Mouse (Mus musculus): ENCODE results near the gene Lnx1. TPM values are rescaled to one million over a fixed set of nuclear protein-coding genes. Genes with fewer than 3 reads are reported as not detected.

Lnx1 gene
- 0.19 TPM in 1 of 3 replicates, not detected in the others for total RNA-seq (2017)

DNA sequence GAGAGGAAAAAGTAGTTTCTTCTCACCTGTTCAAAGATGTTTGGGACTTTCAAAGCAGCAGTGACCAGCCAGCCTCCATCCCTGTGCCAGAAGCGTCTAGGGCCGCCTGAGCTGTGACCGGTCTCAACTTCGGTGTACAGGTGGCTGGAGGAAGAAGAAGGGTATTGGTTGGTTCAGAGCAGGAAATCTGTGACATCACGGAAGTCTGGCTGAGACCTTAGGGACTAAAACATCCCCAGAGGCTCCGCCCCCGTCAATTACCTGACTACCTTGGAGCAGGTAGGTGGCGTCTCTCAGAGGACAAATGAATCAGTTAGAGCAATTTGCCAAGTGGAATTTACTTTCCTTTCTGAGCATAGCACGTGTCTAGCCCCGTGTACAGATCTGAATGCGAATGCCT is at the start of gene Lnx1:
TSS of gene Lnx1 (minus strand) at position 147 of the 400 bp plus-strand sequence.
- no peak for ATAC-seq (replicated peaks; ENCODE audit: insufficient number of reproducible peaks, low FRiP score, low TSS enrichment, poor library complexity, severe bottlenecking)

DNA sequence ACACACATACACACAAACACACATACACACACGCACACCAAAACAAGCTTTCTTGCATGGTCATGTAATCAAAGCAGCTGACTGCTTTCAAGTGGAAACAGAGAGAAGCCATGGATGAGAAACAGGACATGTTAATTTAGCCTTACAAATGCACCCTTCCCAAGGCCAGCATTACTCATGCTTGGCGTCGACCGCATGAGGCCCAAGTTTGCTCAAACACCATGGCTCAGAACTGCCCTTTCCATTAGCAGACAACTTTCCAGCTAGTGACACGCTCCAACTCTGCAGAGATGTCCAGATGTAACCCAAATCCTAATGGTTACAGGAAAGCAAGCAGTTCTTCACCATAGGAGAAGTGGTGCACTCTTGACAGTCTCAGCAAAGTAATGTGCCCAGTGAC is 47.8 kb upstream of the Lnx1 start:
- no peak for ATAC-seq (replicated peaks; ENCODE audit: insufficient number of reproducible peaks, low FRiP score, low TSS enrichment, poor library complexity, severe bottlenecking)

DNA sequence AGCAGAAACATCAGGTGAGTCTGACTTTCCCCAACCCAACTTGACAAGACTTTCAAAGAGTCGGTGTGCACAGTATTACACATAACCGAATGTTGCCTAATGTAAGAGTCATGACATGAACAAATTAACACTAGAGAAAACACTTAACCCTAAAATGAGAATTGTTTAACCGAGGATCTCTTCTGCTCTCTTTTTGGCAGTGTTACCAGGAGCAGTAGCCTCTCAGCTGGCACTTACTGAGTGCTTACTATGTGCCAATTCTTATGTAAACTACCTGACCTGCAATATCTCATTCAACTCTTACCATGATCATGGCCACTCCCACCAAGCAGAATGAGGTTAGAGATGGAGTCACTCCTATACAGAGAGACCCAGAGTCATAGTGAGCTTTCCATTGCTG is 44.8 kb upstream of the Lnx1 start:
- no peak for ATAC-seq (replicated peaks; ENCODE audit: insufficient number of reproducible peaks, low FRiP score, low TSS enrichment, poor library complexity, severe bottlenecking)

DNA sequence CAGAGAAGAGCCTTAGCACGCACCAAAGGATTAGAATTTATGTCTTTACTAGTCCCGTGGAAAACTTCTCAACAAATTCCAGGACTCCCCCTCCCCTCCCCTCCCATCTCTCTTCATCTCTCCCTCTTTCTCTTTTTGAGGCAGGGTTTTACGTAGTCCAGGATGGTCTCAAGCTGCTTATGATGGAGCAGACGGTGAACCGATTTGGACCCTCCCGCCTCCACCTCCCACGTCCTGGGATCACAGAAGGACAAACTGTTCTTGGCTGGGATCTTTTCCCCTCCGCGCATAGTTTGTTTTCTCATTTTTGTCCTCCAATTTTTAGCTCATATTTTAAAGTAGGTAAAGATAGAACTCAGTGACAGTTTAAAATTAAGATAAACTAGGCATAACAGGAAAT is 38.2 kb upstream of the Lnx1 start:
- ATAC-seq (replicated peaks; ENCODE audit: insufficient number of reproducible peaks, low FRiP score, low TSS enrichment, poor library complexity, severe bottlenecking) = no peak

DNA sequence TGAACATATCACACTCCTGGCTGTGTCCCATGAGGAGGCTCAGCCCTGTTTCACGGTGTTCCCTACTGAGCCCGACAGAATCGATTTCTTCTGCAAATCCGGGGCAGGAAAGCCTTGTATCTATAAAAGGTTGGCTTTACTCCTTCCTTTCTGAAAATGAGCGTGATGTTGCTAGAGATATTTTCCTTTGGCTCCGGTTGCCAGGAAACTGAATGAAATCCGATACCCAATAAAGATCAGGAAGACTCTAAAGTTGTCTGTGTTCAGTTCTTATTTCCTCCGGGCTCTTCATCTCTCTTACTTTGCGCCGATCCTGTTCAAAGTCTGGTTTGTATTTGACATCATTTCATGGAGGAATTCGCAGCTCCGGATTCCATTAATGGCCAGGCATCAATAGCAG is 36.7 kb upstream of the Lnx1 start:
- no peak for ATAC-seq (replicated peaks; ENCODE audit: insufficient number of reproducible peaks, low FRiP score, low TSS enrichment, poor library complexity, severe bottlenecking)

DNA sequence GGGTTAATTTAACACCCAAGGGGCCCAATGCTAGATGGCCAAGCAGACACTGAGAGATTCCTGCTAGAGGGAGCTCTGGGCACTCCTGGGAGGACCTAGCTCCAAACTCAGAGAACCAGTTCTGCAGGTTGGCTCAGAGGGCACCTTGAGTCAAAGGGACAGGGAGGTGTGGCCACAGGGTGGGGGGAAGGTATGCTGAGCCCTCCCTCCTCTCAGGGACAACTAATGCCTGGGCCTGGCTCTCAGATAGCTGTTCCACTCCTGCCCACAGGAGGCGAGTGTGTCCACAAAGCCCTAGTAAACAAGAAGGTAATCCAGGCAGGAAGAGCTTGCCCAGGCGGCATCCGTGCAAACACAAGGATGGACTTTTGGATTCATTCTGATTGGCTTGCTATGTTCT is 35.6 kb upstream of the Lnx1 start:
- no peak for ATAC-seq (replicated peaks; ENCODE audit: insufficient number of reproducible peaks, low FRiP score, low TSS enrichment, poor library complexity, severe bottlenecking)

DNA sequence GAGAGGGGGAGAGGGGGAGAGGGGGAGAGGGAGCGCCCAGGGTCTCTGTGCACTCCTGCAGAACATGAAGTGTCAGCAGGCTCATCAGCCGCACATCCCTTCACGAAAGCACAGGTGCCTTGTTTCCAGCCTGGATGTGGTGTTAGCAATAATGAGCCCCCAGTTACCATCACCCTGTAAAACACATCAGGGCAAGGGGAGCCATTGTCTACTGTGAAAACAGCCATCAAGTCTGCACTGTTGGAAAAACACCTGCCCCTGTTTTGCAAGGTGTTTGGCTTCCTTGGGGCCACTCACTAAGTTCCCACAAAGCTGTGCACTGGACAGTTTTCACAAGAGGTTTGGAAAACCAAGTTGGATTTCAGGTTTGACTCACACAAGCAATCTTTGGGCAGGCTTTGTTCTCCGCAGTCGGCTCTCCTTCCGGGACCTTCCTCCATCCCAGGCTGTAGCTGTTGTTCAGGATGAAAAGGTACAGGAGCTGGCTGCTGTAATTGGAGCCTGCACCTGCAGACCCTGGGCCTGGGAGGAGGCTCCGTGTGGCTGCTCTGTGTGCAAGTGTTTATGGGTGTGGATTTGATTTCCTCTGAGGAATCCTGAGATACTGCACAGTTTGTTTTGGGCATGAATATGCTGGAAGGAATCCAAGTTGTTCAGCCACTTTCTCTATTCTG is 31.3 kb upstream of the Lnx1 start:
- no peak for ATAC-seq (replicated peaks; ENCODE audit: insufficient number of reproducible peaks, low FRiP score, low TSS enrichment, poor library complexity, severe bottlenecking)

DNA sequence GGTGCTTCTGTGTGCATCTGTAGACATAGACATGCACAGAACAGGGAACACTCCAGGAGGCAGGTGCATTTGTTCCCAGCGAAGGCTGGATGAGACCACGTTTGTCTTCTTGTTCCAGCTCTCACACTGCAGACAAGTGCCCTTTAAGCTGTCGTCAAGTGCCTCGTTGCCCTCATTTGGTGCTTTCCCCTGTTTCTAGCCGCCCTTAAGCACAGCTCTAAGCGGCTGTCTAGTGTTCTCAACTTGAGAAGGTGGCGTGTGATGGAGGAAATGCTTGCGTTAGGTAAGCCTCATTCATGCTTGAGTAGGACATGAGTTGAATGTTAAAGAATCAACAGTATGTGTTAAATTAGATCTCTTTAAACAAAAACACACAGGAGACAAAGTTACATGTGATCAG is 29.9 kb upstream of the Lnx1 start:
- ATAC-seq (replicated peaks; ENCODE audit: insufficient number of reproducible peaks, low FRiP score, low TSS enrichment, poor library complexity, severe bottlenecking) = no peak

DNA sequence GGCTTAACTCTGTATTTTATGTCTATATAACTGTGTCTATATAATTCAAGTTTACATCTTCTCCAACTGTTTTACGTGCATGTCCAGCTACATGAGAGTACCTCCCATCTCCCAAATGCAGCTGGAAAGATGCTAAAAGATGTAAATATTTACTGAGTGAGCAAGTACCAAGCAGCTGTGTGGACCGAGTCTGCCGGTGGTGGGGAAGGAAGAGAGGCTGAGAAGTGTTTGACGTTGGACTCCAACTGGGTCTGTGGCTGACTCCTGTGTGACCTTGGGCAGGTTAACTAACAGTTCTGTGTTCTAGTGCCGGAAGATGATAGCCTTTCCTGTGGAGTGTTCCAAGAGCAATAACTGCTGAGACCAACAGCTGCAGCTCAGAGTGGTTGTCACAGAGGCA is 27.9 kb upstream of the Lnx1 start:
- ATAC-seq (replicated peaks; ENCODE audit: insufficient number of reproducible peaks, low FRiP score, low TSS enrichment, poor library complexity, severe bottlenecking) = no peak

DNA sequence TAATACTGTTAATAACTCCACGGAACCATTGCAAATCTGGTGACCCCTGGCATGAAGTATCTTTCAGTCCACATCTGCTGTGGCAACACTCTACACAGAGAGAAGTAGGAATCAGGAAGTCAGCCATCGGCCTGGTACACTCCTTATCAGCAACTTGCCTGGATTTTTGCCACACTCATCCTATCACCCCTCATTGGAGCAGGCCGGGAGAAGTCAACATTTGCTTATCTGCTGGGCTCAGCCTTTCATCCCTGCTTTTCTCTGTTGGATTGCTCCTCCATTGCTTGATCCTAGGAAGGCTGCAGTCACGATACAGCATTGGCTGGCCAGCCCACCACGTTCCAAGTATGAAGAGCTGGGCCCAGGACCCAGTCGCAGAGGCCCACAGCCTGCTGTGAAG is 26.9 kb upstream of the Lnx1 start:
- no peak for ATAC-seq (replicated peaks; ENCODE audit: insufficient number of reproducible peaks, low FRiP score, low TSS enrichment, poor library complexity, severe bottlenecking)

DNA sequence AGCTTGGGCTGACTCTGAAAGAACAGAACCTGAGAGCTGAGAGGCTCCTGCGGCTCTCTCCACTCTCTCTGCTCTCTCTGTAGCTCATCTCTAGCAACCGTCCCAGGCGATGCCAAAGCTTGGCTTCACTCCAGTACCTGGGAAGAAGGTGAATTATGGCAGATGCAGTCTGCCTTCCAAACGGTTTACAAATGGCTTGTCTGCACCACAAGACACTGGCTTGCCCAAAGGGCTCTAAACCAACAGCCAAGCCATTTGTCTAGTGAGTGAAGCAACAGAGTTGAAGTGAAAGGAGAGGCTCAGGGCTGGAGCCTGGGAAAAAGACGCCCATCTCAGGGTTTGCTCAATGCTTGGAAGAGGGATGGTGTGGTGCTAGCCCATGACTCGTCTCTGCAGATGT is 25.5 kb upstream of the Lnx1 start:
- no peak for ATAC-seq (replicated peaks; ENCODE audit: insufficient number of reproducible peaks, low FRiP score, low TSS enrichment, poor library complexity, severe bottlenecking)

DNA sequence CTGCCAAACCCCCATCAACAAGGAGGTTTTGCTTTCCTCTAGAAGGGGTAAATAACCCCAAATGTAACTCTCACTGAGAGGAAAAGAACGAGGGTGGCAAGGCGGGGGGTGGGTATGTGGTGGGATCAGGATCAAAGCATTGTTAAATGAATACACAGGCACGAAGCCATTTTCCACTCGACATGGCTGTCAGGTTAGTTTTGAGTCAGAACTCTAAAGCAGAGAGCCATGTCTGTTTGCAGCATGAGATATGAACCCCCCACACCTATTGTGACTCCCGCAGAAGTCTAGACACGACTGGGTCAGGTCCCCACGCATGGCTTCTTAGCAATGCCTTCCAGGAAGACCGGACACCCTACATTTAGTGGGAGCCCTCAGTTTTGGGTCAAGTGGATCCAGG is 24.6 kb upstream of the Lnx1 start:
- no peak for ATAC-seq (replicated peaks; ENCODE audit: insufficient number of reproducible peaks, low FRiP score, low TSS enrichment, poor library complexity, severe bottlenecking)

DNA sequence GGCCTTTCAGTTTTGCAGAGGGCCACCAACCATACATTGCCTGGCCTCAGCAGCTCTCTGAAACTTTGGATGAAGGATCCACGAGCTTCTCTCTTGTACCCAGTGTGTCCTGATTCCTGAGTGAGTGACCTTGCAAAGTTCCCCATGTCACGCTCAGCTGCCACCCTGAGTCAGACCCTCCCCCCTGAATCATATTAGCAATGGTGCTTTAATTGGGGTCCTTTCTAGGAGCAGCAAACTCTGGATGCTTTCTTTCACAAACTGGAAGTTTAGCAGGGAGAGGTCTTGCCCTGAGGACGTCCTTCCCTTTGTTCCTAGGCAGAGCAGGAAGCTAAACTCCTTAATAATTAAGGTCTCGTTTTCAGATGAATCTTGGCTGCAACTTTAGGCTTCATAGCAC is 22.8 kb upstream of the Lnx1 start:
- no peak for ATAC-seq (replicated peaks; ENCODE audit: insufficient number of reproducible peaks, low FRiP score, low TSS enrichment, poor library complexity, severe bottlenecking)

DNA sequence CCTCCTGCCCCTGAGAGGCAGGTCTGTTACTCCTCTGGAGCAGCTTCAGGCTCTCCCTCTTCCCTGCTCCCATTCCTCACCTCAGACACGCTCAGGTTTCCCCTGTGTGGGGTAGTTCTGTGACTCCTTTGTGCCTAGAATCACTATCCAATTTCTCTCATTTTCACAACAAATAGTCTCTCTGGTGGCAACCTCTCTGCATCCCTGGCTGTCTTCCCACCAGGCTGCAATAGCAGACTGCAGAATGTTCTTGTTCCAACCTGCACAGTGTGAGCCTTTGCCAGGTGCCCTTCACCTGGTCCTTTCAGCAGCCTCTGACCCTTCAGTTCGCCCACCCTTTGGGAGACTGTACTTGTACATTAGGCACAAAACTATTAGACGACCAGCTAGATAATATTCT is 19.1 kb upstream of the Lnx1 start:
- ATAC-seq (replicated peaks; ENCODE audit: insufficient number of reproducible peaks, low FRiP score, low TSS enrichment, poor library complexity, severe bottlenecking) = no peak

DNA sequence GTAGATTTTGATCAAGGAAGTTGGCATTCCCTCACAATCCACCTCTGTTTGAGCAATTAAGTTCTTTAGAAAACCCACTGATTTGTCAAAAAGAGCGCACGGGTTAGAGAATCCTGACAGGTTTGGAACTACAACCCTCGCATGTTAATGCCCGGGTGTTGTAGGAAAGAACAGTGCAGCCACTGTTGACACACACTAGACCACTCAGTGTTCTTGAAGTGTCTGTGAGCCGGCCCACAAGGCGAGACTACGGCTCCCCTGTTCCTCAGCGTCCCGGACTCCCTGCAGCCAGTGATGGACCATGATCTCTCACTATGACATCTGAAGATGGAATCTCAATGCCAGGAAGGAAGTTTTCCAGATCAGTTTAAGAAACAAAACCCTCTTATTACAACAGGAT is 17.9 kb upstream of the Lnx1 start:
- ATAC-seq (replicated peaks; ENCODE audit: insufficient number of reproducible peaks, low FRiP score, low TSS enrichment, poor library complexity, severe bottlenecking) = no peak

DNA sequence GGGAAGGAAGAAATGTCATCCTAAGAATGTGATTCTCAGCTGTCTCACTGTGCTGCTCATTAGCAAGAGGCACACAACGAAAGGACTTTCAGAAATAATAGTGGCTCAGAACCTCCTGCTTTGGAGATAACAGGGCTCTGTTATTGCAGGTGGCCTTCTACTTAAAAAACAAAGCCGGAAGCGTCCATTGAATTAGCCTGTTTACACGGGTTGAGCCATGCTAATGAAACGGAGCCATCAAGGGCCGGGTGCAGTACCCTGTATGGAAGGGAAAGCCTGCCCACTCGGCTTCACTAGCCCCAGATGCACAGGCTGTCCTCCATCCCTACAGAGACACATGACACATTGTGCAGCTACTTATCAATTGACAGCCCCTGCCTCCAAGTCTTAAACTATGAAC is 13.5 kb upstream of the Lnx1 start:
- ATAC-seq (replicated peaks; ENCODE audit: insufficient number of reproducible peaks, low FRiP score, low TSS enrichment, poor library complexity, severe bottlenecking) = no peak

DNA sequence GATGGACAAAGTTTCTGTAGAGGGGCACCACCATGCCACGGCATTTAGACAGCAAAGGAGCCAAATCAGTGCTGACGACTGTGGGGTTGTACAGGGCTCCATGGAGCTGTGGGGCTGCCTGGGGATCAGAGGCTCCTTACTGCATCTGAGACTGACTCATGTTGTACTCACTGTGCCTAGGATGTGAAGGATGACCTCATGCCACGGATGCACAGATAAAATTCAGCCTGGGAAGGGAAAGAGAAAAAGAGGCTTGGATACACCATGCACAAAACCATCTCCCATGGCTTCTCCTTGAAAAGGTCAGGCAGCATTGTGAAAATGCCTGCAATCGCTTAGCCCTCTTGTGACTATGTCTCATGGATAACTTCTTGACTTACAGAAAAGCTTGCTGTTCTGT is 10.1 kb upstream of the Lnx1 start:
- ATAC-seq (replicated peaks; ENCODE audit: insufficient number of reproducible peaks, low FRiP score, low TSS enrichment, poor library complexity, severe bottlenecking) = no peak

DNA sequence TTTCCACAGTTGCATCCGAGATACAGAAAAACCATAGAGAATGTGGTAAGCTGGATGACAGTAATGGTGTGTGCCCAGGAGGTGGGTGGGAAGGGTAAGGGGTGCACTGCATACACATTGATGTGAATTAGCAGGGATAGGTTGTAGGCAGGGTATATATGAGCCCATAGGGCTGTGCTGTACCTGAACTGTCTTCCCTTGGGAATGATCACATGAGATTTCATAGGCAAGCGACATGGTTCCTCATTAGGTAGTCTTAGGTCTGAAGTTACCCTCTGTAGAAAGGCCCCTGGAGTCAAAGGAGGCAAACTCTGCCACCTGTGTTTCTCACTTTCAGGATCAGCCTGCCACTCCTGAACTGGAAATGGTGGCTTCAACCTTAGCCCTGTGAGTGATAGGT is 9.3 kb upstream of the Lnx1 start:
- no peak for ATAC-seq (replicated peaks; ENCODE audit: insufficient number of reproducible peaks, low FRiP score, low TSS enrichment, poor library complexity, severe bottlenecking)

DNA sequence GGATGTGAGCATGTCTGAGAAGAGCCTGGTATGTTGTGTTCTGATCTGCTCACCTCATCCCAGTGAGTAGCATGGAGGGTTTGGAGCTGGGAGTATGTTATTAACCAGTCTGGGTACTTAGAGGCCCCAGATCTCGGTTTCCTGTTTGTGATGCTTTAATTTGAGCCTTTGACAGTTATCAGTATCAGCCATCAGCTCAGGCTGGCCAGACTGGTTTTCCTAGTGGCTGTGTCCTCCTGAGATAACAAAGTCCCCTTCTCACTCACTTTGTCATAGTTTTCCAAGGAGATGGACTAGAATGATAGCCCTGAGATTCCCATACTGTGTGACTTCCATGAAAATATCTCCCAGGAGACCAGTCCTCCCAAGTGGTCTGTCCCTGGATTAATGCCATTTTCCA is 8.3 kb upstream of the Lnx1 start:
- ATAC-seq (replicated peaks; ENCODE audit: insufficient number of reproducible peaks, low FRiP score, low TSS enrichment, poor library complexity, severe bottlenecking) = no peak

DNA sequence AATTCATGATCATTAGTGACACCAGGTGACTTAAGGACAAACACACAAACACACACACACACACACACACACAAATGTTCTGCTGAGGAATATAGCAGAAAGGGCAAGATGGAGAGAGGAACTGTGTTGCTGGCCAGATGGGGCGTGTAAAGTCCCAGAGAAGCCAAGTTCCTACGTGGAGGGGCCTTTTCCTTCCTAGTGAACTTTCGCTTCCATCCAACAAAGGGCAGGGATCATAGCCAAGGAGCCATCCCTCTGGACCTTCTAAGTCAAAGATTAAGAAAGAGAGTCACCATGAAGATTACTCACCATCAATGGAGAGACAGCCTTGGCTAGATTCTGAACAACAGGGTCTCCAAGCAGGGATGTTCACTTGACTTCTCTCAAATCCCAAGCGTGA is 7.5 kb upstream of the Lnx1 start:
- no peak for ATAC-seq (replicated peaks; ENCODE audit: insufficient number of reproducible peaks, low FRiP score, low TSS enrichment, poor library complexity, severe bottlenecking)

DNA sequence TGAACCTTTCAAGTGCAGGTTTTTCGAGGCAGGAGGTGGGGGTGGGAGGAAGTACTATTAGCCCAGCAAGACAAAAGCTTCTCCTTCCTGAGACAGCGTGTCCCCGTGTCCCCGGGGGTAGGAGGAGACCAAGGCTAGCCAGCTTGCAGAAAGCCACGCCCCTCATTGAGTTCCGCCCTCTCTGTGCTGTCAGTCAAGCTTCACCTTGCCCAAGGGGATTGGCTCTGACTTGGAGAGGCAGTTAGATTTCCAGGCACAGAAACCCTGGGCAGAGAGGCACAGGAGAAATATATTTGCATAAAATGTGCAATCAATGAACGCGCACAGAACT is 1.7 kb upstream of the Lnx1 start:
- peak; percentile 70 for ATAC-seq (replicated peaks; ENCODE audit: insufficient number of reproducible peaks, low FRiP score, low TSS enrichment, poor library complexity, severe bottlenecking)
